Mouse (Mus musculus) heart, adult 9 months (tissue): ENCODE measurements around the gene Ms4a10.

Experiments used
- DNase-seq, 2 experiments: peaks; one replicate each; pipeline ENCODE4 v3.0.0; 2022; ENCODE audit warnings: low spot score in 2 of 2

Gene Ms4a10

GRCm38 (mm10) chr19:10959085-10959977 lies 15.1 kb downstream of the Ms4a10 start:
- DNase-seq = peak in 1 of 2 experiments; percentile 70

- DNase-seq = peak; percentile 41 to 45
Measured at GRCm38 (mm10) chr19:10952021-10952939, 22.2 kb downstream of the Ms4a10 start.

GRCm38 (mm10) chr19:10949558-10949957 lies 24.9 kb downstream of the Ms4a10 start:
- no peak for DNase-seq

- peak; percentile 93 to 95 for DNase-seq
Measured at GRCm38 (mm10) chr19:10949112-10949511, 25.4 kb downstream of the Ms4a10 start, which contains the start of gene Ccdc86. Gene Ccdc86 (minus strand): TSS chr19:10949266.

GRCm38 (mm10) chr19:10948416-10948815 lies 26.1 kb downstream of the Ms4a10 start:
- DNase-seq = peak in 1 of 2 experiments; percentile 13

- no peak for DNase-seq
Measured at GRCm38 (mm10) chr19:10947219-10947618, 27.3 kb downstream of the Ms4a10 start.

- no peak for DNase-seq
Measured at GRCm38 (mm10) chr19:10946506-10946905, 28.0 kb downstream of the Ms4a10 start.

GRCm38 (mm10) chr19:10943955-10944354 lies 30.5 kb downstream of the Ms4a10 start:
- no peak for DNase-seq

GRCm38 (mm10) chr19:10940801-10941457 lies 33.5 kb downstream of the Ms4a10 start:
- no peak for DNase-seq

GRCm38 (mm10) chr19:10940097-10940800 lies 34.2 kb downstream of the Ms4a10 start:
- DNase-seq = peak in 1 of 2 experiments; percentile 29

- no peak for DNase-seq
Measured at GRCm38 (mm10) chr19:10938771-10939170, 35.7 kb downstream of the Ms4a10 start.

- DNase-seq = no peak
Measured at GRCm38 (mm10) chr19:10937110-10937563, 37.3 kb downstream of the Ms4a10 start, which contains the start of gene Ptgdr2. Gene Ptgdr2 (plus strand): TSS chr19:10937160.

- no peak for DNase-seq
Measured at GRCm38 (mm10) chr19:10936077-10936476, 38.4 kb downstream of the Ms4a10 start.

GRCm38 (mm10) chr19:10935029-10935428 lies 39.4 kb downstream of the Ms4a10 start:
- no peak for DNase-seq

- DNase-seq = no peak
Measured at GRCm38 (mm10) chr19:10930641-10931040, 43.8 kb downstream of the Ms4a10 start.

GRCm38 (mm10) chr19:10926666-10927065 lies 47.8 kb downstream of the Ms4a10 start:
- DNase-seq = no peak

- DNase-seq = no peak
Measured at GRCm38 (mm10) chr19:10926123-10926621, 48.3 kb downstream of the Ms4a10 start.

- DNase-seq = no peak
Measured at GRCm38 (mm10) chr19:10924220-10924619, 50.2 kb downstream of the Ms4a10 start.

GRCm38 (mm10) chr19:10921058-10921457 lies 53.4 kb downstream of the Ms4a10 start:
- DNase-seq = no peak

- no peak for DNase-seq
Measured at GRCm38 (mm10) chr19:10920532-10920931, 53.9 kb downstream of the Ms4a10 start, which contains the start of gene Zp1. Gene Zp1 (minus strand): TSS chr19:10920632.
